Mouse (Mus musculus) cortical plate, adult 2 months (tissue): ENCODE measurements around the gene Mpc1. TPM values are rescaled to one million over a fixed set of nuclear protein-coding genes. Genes with fewer than 3 reads are reported as not detected.
"Not testable (repeated sequence)": the region's sequence is repeated elsewhere in the genome, so short reads cannot be mapped to it uniquely, and the experiment has no call there.

ENCODE experiments used
- H3K27ac ChIP-seq: fragments of 200-500 bp; 2 replicates; pipeline ENCODE4 v1.5.1; 2012; ENCODE audit warnings: low read length, control low read depth, inconsistent platforms; ENCODE audit not compliant: insufficient read depth
- H3K4me1 ChIP-seq: fragments of 200-500 bp; 2 replicates; pipeline ENCODE4 v1.6.1; 2011; ENCODE audit warnings: low read length; ENCODE audit not compliant: control insufficient read depth, insufficient read depth
- H3K4me3 ChIP-seq: fragments of 200-500 bp; 2 replicates; pipeline ENCODE4 v1.5.1; 2011; ENCODE audit warnings: mild to moderate bottlenecking, low read length, control low read depth; ENCODE audit not compliant: insufficient read depth
- CTCF ChIP-seq: fragments of 200-500 bp; IDR thresholded peaks from 2 replicates; pipeline ENCODE4 v1.5.1; 2011; ENCODE audit warnings: mild to moderate bottlenecking, control low read depth, low read length; ENCODE audit not compliant: insufficient read depth; ENCODE audit errors: extremely low read depth
- POLR2A ChIP-seq: fragments of 200-500 bp; IDR thresholded peaks from 2 replicates; pipeline ENCODE4 v1.6.1; 2011; ENCODE audit warnings: mild to moderate bottlenecking, low read length, control low read depth; ENCODE audit not compliant: insufficient read depth; ENCODE audit errors: extremely low read depth
- polyA plus RNA-seq: library from polyadenylated mRNA; depleted of rRNA; stranded (reverse); fragments of >200 nt; gene quantifications from 2 replicates; pipeline ENCODE4 v1.2.3, GENCODE M21; 2012

Mpc1 gene
- polyA plus RNA-seq, 1 experiment = 433 TPM

DNA sequence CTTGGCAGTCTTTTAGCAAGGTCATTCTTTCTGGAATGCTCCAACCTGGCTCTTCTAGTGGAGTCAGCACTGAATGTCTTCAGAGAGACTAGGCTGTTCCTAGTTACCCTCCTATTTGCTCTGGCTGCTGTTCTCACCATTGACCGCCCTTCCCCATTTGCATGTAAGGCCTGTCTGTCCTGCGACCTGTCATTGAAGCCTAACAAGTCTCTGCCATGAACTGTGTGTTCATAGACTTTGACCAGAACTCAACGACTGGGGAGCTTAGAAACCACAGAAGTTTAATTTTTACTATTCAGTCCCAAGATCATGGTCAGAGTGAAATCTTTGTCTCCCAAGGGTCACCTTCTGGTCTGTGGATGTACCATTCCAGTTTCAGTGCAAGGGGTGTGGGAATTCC, 31.3 kb downstream of the Mpc1 start:
- Histone ChIP-seq H3K4me1 (peaks cover 10% of the 10 kb centered on the region; the same call in 1 of the 2 replicates), H3K4me3 (no peak overlapping the region), H3K27ac (no peak overlapping the region)
- TF ChIP-seq CTCF = no peak
- TF ChIP-seq POLR2A = no peak

DNA sequence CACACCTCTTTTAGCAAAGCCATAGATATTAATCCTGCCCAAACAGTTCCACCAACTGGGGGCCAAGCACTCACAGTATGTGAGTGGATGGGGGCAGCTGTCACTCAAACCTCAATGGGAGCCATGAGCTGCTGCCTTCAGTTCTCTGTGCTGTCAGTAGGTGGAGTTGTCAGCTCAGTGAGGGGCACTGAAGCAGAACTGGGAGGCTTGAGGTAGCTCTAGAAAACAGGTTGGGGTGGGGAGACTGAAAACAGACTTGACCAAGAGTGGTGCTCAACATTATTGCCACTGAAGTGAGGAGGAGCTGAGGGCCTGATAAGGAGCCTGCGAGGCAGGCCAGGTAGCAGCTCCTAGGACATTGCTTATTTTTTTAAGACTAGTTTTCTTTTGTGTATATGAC, 33.5 kb downstream of the Mpc1 start:
- Histone ChIP-seq H3K4me3 (no peak overlapping the region), H3K4me1 (peaks cover 10% of the 10 kb centered on the region; the same call in 1 of the 2 replicates), H3K27ac (no peak overlapping the region)
- TF ChIP-seq POLR2A (no peak), CTCF (peak; percentile 72)

DNA sequence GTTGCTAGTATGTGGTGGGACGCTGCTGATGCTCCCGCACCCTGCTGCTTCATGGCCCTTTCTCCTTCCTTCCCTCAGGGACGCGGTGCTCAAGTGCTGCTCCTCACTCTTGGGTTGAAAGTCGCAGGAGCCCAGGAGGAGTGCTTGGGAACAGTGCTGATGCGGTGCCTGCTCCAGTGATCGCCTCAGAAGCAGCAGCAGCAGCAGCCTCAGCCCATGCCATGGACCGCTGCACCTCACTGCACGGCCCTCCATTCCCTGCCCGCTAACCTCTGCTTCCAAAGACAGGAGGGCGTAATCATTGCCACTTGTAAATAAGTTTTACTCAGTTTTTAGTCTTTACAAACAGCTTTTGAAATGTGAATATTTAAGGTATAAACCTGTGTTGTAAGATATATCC, 44.2 kb downstream of the Mpc1 start:
- not testable (repeated sequence) for H3K4me1 ChIP-seq, H3K27ac ChIP-seq, H3K4me3 ChIP-seq

DNA sequence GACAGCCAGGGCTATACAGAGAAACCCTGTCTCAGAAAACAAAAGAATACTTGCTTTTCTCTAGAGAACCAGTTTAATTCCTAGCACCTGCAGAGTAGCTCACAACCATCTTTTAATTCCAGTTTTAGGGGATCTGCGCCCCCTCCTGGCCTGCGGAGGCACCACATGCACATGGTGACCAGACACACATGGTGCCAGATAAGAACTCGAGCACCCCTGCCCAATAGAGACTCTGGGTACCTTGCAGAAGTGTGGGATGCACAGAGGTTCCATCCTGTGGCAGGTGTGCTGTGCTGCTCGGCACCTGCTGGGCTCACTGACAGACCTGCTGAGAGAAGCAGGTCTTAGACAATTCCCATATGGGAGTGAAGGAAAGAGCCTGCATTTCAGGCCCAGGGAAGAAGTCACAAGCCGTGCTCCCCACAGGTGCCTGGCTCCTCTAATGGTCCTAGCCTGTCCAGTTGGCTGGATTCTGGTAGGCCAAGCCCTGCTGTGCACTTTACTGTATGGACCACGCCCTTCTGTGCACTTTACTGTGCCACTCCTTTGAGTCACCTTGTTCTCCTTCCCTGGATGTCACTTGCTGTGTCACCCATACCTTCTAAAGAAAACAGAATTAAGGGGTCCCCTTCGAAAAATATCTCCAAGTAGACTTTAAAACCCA, 45.9 kb downstream of the Mpc1 start:
- Histone ChIP-seq H3K27ac (no peak overlapping the region), H3K4me1 (no peaks in the 10 kb centered on the region), H3K4me3 (no peak overlapping the region)
- TF ChIP-seq CTCF (peak; percentile 26; the same call in 1 of the 2 replicates), POLR2A (no peak)

DNA sequence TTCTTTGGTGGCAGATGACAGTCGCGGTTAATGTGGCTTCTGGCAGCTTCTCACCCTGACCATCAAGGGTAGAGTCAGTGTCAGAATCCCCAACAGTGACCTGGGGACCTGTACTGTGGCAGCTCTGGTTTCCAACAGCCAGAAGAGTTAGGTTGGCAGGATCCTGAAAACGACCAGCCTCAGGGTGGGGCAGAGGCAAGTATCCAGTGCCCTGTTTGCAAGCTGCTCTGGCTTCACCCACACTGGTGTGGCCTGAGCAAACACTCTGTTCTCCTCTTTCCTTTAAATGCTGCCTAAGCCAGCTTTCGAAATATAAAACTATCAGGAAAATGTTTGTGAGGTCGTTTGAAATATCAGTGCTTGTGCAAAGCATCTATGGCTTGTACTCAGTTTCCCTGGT, 47.9 kb downstream of the Mpc1 start:
- no peak overlapping the region for H3K27ac ChIP-seq
- no peak overlapping the region for H3K4me3 ChIP-seq
- H3K4me1 ChIP-seq = no peaks in the 10 kb centered on the region
- TF ChIP-seq POLR2A (no peak), CTCF (no peak)

DNA sequence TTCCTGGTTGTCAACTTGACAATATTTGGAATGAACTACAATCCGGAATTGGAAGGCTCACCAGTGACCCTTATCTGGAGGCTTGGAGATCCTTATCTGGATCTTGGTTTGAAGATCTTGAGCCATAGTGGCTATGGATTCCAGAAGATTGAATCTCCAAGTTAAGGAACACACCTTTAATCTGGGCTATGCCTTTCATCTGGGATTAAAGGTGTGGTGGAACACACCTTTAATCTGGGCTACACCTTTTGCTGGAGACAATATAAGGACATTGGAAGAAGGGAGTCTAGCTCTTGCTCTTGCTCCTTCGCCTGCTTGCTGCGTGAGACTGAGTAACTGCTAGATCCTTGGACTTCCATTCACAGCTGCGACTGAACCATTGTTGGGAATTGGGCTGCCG, 54.5 kb downstream of the Mpc1 start, which contains the start of gene Prr18:
Gene Prr18 (plus strand): TSS at position 301 of the 400 bp plus-strand sequence.
- not testable (repeated sequence) for H3K4me3 ChIP-seq, H3K27ac ChIP-seq, H3K4me1 ChIP-seq

DNA sequence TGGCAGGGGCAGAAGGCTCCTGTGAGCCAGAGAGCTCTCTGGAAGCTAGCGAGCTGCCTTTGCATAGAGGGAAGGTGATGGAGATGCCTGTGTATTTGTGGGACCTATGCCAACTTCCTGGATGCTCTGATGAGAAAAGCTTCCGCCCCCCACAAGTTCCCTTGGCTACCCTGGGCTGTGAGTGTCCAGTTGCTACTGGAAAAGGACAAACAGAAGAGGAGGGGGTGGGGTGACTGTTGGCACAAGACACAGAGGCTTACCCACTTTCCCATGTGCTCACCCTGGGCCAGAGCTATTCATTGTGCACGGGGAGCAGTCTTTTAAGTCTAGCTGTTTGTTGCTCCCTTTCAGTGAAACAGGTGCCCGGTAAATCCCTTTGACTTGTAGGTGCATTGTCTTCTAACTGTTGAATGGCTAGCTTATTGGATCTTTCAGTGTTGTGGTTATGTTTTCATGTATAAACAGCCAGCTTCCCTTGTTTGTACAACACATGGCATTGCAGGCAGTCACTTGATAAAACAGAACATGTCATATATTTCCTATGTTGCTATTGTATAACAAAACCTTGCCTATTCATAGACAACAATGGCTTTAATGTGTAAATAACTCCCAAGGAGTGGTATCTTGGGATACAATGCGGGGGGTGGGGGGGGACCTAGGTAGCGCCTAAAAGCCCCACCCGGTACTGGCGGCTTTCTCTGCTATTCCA, 57.1 kb downstream of the Mpc1 start:
- Histone ChIP-seq H3K4me3 (peak overlapping the region; percentile 47; the same call in 1 of the 2 replicates), H3K27ac (no peak overlapping the region), H3K4me1 (peaks cover 5% of the 10 kb centered on the region)
- TF ChIP-seq POLR2A (no peak), CTCF (no peak)

DNA sequence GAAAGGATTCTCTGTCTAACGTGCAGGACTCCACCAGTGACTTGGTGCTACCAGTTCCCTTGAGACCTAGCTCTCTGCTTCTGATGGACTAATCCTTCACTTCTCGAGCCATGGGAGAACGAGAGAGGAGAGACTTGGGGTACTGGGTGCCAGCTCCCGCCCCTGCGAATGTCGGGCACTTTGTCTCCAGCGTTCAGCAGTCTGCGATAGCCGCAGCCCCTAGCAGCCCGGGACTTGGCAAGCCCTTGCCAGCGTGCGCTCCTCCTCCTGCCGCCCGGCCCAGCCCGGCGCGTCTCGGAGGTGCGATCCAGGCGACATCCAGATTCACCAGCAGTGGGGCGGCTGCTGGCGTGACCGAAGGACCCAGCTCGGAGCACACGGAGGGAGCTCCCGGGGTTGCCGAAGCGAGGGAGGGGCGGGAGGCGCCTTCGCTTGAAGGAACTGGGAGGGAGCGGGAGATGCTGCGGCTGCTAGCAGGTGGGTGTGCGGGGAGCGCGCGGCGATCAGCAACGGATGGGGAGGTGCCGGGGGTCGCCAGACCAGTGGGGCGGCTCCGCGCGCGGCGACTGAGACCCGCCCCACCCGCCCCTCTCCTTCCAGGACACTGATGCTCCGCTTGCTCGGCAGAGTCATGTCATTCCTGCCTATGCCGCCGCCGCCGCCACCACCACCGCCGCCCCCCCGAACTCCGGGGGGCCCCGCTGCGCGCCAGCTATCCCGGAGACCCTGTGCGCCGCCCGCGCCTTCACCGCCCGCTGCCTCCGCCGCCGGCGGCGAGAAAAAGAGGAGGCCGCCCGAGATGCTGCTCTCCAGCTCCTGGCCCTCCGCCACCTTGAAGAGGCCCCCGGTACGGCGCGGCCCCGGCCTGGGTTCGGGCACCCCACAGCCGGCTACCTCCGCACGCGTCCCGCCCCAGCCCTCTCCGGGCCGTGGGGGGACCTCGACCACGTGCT, 58.0 kb downstream of the Mpc1 start:
- TF ChIP-seq POLR2A (0 out of 2 replicates have a peak, but pooled peaks have one; percentile 7), CTCF (no peak)
- H3K27ac ChIP-seq = peak overlapping the region; percentile 93
- H3K4me3 ChIP-seq = peak overlapping the region; percentile 47
- H3K4me1 ChIP-seq = peaks cover 5% of the 10 kb centered on the region

DNA sequence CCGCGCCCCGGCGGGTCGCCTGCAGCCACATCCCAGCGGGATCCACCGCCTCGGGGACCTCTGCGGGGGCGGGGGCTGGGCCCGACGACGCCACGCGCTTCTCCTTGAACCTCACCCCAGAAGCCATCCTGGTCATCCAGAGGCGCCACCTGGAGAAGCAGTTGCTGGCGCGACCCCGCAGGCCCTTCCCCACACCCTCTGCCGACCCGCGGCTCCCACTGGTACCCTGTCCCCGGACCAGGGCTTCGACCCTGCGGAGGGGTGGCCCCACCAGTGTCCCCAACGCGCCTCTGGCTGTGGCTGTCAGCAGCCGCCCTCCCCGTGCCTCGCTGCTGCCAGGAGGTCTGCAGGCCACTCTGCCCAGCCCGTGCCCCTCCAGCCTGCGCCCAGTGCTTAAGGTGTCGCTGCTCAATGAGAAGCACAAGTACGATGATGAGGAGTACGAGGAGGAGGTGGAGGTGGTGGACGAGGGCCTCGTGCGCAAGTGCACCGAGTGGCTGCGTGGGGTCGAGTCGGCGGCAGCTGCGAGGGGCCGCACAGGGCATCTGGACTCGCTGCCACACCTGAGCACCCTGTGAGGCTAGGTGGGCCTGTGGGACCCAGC, 58.8 kb downstream of the Mpc1 start:
- peak overlapping the region; percentile 93 for H3K27ac ChIP-seq

More for the DNA sequence above, 58.8 kb downstream of the Mpc1 start:
- Histone ChIP-seq H3K4me3 (peak overlapping the region; percentile 47), H3K4me1 (peaks cover 5% of the 10 kb centered on the region)
- TF ChIP-seq CTCF (no peak), POLR2A (no peak)
